Mouse (Mus musculus): ENCODE results near the gene Srrm4.

GRCm38 (mm10) chr5:116438328-116438727 is 153.3 kb downstream of the Srrm4 start:
- TF ChIP-seq POLR2A (IDR thresholded peaks at IDR 0.05; ENCODE audit: borderline replicate concordance, low read depth, low read length) (no peak), CTCF (IDR thresholded peaks at IDR 0.05; ENCODE audit: low read depth, low read length) (no peak)
